Mouse (Mus musculus) heart, postnatal 10 days (tissue): ENCODE measurements around the gene Fxr1. TPM values are rescaled to one million over a fixed set of nuclear protein-coding genes. Genes with fewer than 3 reads are reported as not detected.

ENCODE experiments used
- total RNA-seq, 2 experiments: library from RNA; stranded (reverse); gene quantifications; 2 replicates each; pipeline ENCODE4 v1.2.3; 2021

Gene Fxr1
- total RNA-seq, 2 experiments from 2014 or later = 156 to 159 TPM

Other genes with a start within 250 kb of the Fxr1 start
- gene Ttc14, start 220.1 kb upstream of the Fxr1 start, total RNA-seq = 10 to 100 TPM; 27.2 to 28.9 TPM
- under 1 TPM; 0.10 to 0.22 TPM for gene Ccdc39, start 175.6 kb upstream of the Fxr1 start, total RNA-seq
- gene Dnajc19, start 61.4 kb downstream of the Fxr1 start, total RNA-seq = 100 to 1,000 TPM; 123 to 136 TPM